Mouse (Mus musculus) bone marrow, adult 2 months (tissue): Measurements from ENCODE around the gene Herc3.

Source experiments
- CTCF ChIP-seq: fragments of 200-500 bp; IDR thresholded peaks from 2 replicates; pipeline ENCODE4 v1.5.1; 2011; ENCODE audit warnings: low read length, control low read depth; ENCODE audit not compliant: control insufficient read depth, insufficient read depth
- POLR2A ChIP-seq: fragments of 200-500 bp; IDR thresholded peaks from 2 replicates; pipeline ENCODE4 v1.6.1; 2011; ENCODE audit warnings: low read depth, mild to moderate bottlenecking, control low read depth, low read length, borderline replicate concordance; ENCODE audit not compliant: control insufficient read depth

GRCm38 (mm10) chr6:58904551-58904950 is 73.3 kb downstream of the Herc3 start:
- no peak for TF ChIP-seq CTCF
- no peak for TF ChIP-seq POLR2A
